Mouse (Mus musculus): ENCODE measurements around the gene Cyp3a44.
"Not testable (repeated sequence)": the region's sequence is repeated elsewhere in the genome, so short reads cannot be mapped to it uniquely, and the experiment has no call there.

Cyp3a44 gene

DNA sequence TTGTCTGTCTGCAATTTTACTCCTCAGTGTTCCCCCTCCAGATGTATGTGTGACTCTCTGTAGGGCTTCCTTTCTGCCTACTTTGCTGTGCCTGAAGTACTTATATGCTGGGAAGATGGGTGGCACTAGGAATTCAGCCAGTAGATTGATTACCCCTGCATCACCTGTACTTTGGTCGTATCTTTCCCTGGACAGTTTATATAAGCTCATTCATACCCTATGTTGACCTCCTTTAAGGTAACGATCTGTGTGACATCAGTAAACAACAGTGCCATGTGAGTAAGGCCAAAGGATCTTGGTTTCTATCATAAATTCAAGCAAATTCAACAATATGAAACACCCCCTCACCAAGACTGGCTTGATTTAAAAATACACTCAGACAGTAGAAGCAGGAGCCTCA is at the start of gene Cyp3a44:
Gene Cyp3a44, minus strand, starts transcription at position 79 of the 400 bp plus-strand sequence.
- not testable (repeated sequence) for DNase-seq (ENCODE audit: low read depth)

DNA sequence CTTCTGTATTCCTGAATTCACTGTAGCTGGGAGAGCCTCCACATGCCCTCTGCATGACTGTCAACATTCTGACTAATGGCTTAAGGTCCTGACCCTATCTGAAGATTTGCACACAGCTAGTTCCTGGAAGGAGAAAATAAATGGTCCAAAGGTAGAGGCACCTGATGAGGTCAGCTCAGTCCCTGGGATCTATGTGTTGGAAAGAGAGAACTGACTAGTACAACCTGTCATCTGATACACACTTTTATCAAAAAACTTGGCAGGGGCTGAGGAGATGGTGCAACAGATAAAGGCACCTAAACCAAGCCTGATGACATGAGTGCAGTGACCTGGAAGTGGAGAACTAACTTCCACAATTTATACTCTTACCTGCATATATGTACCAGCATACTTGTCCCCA is 5.4 kb downstream of the Cyp3a44 start:
- not testable (repeated sequence) for DNase-seq (ENCODE audit: low read depth)

DNA sequence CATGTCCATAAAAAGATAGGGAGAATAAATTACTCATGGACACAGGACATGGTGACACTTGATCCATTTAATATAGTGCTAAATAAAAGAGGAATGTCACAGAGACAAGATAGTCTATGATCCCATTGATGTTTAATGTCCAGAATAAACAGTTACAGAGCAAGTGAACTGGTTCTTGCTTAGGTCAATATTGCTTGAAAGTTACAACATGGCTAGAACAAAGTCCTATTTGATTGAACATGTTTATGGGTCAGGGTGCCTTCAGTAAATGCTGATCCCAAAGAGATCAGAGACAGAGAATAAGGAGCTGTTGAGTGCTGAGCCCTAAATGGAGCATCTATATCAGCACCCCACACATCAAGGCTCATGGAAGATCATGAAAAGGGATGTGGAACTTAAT is 12.4 kb downstream of the Cyp3a44 start:
- DNase-seq (ENCODE audit: low read depth): not testable (repeated sequence)

DNA sequence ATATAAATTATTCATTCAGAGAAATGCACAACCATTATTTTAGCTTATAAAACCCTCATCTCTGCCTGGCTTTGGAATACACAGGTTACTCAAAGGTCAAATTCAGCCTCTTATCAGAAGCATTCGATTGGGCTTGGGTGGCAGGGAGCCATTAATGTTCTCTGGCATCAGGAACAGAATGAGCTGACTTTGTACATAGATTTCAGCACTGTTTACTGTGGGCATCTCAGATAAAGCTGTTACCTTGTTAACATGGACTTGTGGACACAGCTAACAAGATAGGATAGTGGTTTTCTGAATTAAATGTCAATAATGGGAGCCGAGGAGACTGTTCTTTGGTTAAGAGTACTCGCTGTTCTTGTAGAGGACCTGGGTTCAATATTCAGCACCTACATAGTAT is 68.2 kb downstream of the Cyp3a44 start:
- DNase-seq (ENCODE audit: low read depth): not testable (repeated sequence)

Measured in c-Kit-positive CD71-positive TER-119-negative erythroid progenitor cells, embryonic 14.5 days (primary cell).